Mouse (Mus musculus) embryonic facial prominence, embryonic 14.5 days (tissue): ENCODE measurements at regions not wholly inside any gene's neighbourhood (a gene's known extent, or its start where the extent isn't known, plus 50 kb on each side); places are given as distances from the start of the nearest gene placed in this dataset.

ENCODE experiments used
- ATAC-seq: fragments of 200-750 bp; cut with Nextera tagmentation; 2 replicates; pipeline ENCODE4 v1.8.0; 2017; ENCODE audit warnings: low read depth, moderate number of reproducible peaks, moderate TSS enrichment
- DNase-seq: peaks from one replicate; pipeline ENCODE4 v3.0.0-alpha.2; 2015; ENCODE audit warnings: low spot score
- H3K27ac ChIP-seq: fragments of 300-500 bp; sonication (generic); replicated peaks from 2 replicates; pipeline ENCODE4 v1.5.1; 2014; ENCODE audit warnings: low read depth, mild to moderate bottlenecking, low read length, moderate library complexity
- H3K27me3 ChIP-seq: fragments of 300-500 bp; sonication (generic); replicated peaks from 2 replicates; pipeline ENCODE4 v1.6.1; 2014; ENCODE audit warnings: low read length; ENCODE audit not compliant: control insufficient read depth, insufficient read depth
- H3K36me3 ChIP-seq: fragments of 300-500 bp; sonication (generic); 2 replicates; pipeline ENCODE4 v1.6.1; 2014; ENCODE audit warnings: low read length, mixed read lengths; ENCODE audit not compliant: control insufficient read depth, insufficient read depth
- H3K4me1 ChIP-seq: fragments of 300-500 bp; sonication (generic); 2 replicates; pipeline ENCODE4 v1.6.1; 2014; ENCODE audit warnings: antibody characterized with exemption, low read length; ENCODE audit not compliant: control insufficient read depth, insufficient read depth
- H3K4me2 ChIP-seq: fragments of 300-500 bp; sonication (generic); 2 replicates; pipeline ENCODE4 v1.6.1; 2014; ENCODE audit warnings: low read depth, mild to moderate bottlenecking, low read length, moderate library complexity, mixed read lengths
- H3K4me3 ChIP-seq: fragments of 300-500 bp; sonication (generic); 2 replicates; pipeline ENCODE4 v1.5.1; 2014; ENCODE audit warnings: low read depth, mild to moderate bottlenecking, low read length
- H3K9ac ChIP-seq: fragments of 300-500 bp; sonication (generic); 2 replicates; pipeline ENCODE4 v1.6.1; 2014; ENCODE audit warnings: low read depth, mild to moderate bottlenecking, low read length, moderate library complexity, mixed read lengths
- H3K9me3 ChIP-seq: fragments of 300-500 bp; sonication (generic); 2 replicates; pipeline ENCODE4 v1.6.1; 2016; ENCODE audit warnings: low read length; ENCODE audit not compliant: control insufficient read depth
- WGBS: fragments of 180-500 bp; shearing (Covaris S2); extraction: QIAGEN DNeasy Blood & Tissue Kit; methylation state at CpG from one replicate; pipeline ENCODE4 v1.1.7; 2014; 5-methylcytosine and 5-hydroxymethylcytosine counted together

DNA sequence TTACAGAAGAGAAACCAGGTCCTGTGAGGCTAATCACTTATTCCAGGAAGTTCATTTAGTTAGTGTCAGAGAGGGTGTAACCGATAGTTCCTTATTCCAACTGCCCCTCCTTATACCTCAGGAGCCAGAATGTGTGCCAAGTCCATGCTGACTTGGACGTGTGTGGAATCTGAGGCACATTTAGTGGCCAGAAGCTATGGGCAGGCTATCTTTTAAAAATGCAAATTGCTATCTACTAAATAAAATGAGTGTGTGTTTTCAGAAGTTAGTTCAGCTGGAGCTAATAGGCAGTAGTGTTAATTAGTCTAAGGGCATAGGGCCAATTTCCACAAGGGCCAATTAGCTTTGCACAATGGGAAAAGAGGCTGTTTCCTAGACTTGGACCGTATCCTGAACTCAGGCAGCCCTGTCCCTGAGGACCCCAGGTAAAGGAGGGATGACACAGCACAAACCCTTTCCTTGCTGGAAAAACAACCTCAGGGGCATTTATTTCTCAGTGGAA, 168.5 kb downstream of the Icos start:
- ATAC-seq, result peak; percentile 79; the same call in 1 of the 2 replicates
- peaks cover 25% of the 10 kb centered on the region for H3K4me1 ChIP-seq
- WGBS, result 33% methylated on average over 3 of the region's 3 CpGs

DNA sequence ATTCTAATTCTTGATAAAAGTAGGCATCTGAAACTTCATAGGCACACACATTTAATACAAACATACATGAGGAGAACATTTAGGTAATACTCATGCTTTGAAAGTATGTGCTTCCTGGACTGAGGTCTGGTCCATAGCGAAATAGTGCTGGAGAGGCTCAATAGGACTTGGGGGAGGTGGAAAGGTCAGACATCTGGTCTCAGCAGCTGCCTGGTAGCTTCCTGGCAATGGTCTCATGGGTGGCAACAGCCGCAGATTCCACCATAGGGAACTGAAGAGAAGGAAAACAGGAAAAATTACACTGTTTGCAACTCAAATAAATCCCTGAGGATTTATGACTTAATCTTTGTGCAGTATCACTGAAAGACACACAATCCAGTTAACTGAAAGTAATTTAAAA, 174.0 kb downstream of the Icos start:
- DNase-seq, result peak; percentile 52
- peak; percentile 33; the same call in 1 of the 2 replicates for ATAC-seq

More for the DNA sequence above, 168.5 kb downstream of the Icos start:
- H3K4me2 ChIP-seq, result no peak overlapping the region
- no peak overlapping the region for H3K9ac ChIP-seq
- H3K27me3 ChIP-seq, result no peaks in the 10 kb centered on the region; the same call in 1 of the 2 replicates
- H3K27ac ChIP-seq, result no peak overlapping the region
- DNase-seq, result peak; percentile 50
- no peak overlapping the region for H3K4me3 ChIP-seq
- H3K36me3 ChIP-seq, result no peaks in the 10 kb centered on the region
- H3K9me3 ChIP-seq, result no peaks in the 10 kb centered on the region

DNA sequence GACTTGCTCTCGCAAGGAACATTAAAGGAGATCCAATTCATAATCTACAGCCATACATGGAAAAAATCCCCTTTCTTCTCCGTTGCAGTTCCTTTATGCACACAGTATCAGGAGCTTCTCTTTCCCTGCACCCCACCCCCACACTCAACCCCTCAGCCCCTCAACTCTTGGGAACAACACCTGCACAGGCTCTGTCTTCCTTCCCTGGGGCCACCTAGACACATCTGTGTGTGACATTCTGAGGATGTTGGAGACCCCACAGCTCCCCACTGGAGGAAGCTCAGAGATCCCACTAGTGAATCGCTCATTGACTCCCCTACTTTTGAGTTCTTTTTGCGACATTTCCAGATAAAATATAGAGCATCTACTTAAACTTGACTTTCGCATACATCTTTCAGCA, 174.4 kb downstream of the Icos start:
- Histone ChIP-seq H3K9me3 (no peaks in the 10 kb centered on the region), H3K27me3 (no peaks in the 10 kb centered on the region), H3K36me3 (no peaks in the 10 kb centered on the region), H3K4me2 (no peak overlapping the region), H3K4me1 (no peaks in the 10 kb centered on the region; the same call in 1 of the 2 replicates), H3K27ac (no peak overlapping the region), H3K9ac (no peak overlapping the region), H3K4me3 (no peak overlapping the region)
- DNase-seq (no peak), ATAC-seq (peak; percentile 63; the same call in 1 of the 2 replicates)
- WGBS, result 70% methylated on average over 5 of the region's 5 CpGs

More for the DNA sequence above, 174.0 kb downstream of the Icos start:
- Histone ChIP-seq H3K4me3 (no peak overlapping the region), H3K9ac (no peak overlapping the region), H3K4me2 (no peak overlapping the region), H3K4me1 (no peaks in the 10 kb centered on the region; the same call in 1 of the 2 replicates), H3K27ac (no peak overlapping the region), H3K36me3 (no peaks in the 10 kb centered on the region), H3K9me3 (no peaks in the 10 kb centered on the region), H3K27me3 (no peaks in the 10 kb centered on the region)
- 26% methylated on average over 2 of the region's 2 CpGs for WGBS

DNA sequence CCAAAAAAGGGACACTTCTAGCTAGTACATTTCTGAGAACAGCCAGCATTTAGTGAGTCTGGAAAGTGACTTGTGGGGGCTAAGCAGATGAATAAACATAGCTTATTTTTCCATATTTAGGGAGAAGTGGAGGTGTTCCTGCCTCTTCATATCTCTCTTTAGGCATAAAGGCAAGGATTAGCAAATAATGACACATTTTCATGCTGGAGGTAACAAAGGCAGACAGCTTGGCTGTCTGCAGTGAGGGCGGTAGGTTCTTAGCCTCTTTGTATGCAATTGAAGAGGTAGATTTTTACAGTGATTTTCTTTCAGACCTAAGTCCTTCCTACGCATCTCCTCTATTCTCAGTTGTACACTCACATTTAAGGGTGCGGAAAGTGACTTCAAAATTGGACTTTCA, 176.5 kb downstream of the Icos start:
- Histone ChIP-seq H3K27ac (no peak overlapping the region), H3K36me3 (no peaks in the 10 kb centered on the region), H3K4me3 (no peak overlapping the region), H3K9ac (no peak overlapping the region), H3K9me3 (no peaks in the 10 kb centered on the region), H3K4me1 (no peaks in the 10 kb centered on the region; the same call in 1 of the 2 replicates), H3K27me3 (no peaks in the 10 kb centered on the region), H3K4me2 (no peak overlapping the region)
- WGBS, result 88% methylated on average over 3 of the region's 3 CpGs
- DNase-seq (no peak), ATAC-seq (no peak)

DNA sequence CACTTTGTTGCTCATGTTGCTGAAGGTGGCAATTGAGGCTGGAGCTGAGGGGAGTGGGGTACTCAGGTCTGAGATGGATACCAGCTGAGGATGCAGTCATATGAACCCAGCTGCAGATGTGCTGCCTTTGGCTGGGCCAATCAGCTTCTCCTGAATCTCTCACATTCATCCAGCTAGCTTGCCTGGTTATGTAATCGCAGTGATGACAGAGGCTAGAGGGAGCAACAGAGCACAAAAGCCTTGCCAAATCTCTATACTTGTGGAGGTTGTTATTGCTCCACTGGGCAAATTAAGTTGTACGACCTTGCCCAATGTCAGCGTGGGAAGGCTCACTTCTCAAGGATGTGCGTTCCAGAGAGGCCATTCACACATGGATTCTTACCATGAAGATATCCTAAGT, 179.5 kb downstream of the Icos start:
- no peak for ATAC-seq
- Histone ChIP-seq H3K27me3 (no peaks in the 10 kb centered on the region), H3K36me3 (no peaks in the 10 kb centered on the region), H3K4me2 (no peak overlapping the region), H3K4me1 (no peaks in the 10 kb centered on the region), H3K9ac (no peak overlapping the region), H3K4me3 (no peak overlapping the region), H3K27ac (no peak overlapping the region), H3K9me3 (no peaks in the 10 kb centered on the region)
- no peak for DNase-seq
- WGBS, result 77% methylated on average over 4 of the region's 4 CpGs

DNA sequence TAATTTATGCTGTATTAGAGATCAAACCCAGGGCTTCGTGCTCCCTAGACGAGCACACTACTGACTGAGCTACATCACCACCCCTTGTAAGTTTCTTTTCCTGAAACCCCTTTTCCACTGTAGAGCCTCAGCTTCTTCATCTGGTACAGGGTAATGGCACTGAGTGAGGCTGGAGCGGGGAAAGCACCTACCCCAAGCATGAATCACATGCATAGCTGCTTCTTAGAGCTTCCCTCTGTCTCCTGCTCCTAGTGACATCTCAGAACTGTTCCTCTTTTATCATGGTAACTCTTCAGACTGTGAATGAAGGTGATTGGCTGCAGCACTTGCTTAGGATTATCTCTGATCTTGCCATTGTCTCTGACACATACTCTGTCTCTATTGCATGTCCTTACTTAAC, 182.8 kb downstream of the Icos start:
- Histone ChIP-seq H3K9me3 (no peaks in the 10 kb centered on the region), H3K36me3 (no peaks in the 10 kb centered on the region), H3K9ac (no peak overlapping the region), H3K4me1 (no peaks in the 10 kb centered on the region), H3K27me3 (0 out of 2 replicates have a peak, but pooled peaks cover 2% of the 10 kb centered on the region), H3K4me2 (no peak overlapping the region), H3K4me3 (no peak overlapping the region), H3K27ac (no peak overlapping the region)
- no peak for ATAC-seq
- WGBS, result 63% methylated on average over 3 of the region's 3 CpGs
- DNase-seq, result no peak

DNA sequence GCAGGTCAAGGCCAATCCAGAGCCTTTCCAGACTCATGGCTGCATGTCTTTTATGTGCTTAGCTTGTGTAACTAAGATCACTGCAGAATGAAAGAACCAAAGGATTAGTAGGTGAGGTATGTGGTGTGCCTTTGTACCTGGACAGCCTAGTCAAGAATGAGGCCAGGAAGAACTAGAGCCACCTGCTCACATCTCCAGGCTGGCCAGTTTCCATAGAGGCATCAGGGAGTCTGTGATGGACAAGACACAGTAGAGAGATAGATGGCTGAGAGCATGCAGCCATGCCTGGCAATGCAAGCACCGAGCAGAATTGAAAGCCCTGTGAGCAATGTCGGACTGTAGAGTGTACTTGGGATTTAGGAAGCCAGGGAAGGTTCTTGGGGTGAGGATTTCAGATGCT, 186.5 kb downstream of the Icos start:
- ATAC-seq, result no peak
- Histone ChIP-seq H3K9me3 (no peaks in the 10 kb centered on the region), H3K4me2 (no peak overlapping the region), H3K36me3 (no peaks in the 10 kb centered on the region), H3K27ac (no peak overlapping the region), H3K4me1 (no peaks in the 10 kb centered on the region), H3K27me3 (0 out of 2 replicates have a peak, but pooled peaks cover 2% of the 10 kb centered on the region), H3K4me3 (no peak overlapping the region), H3K9ac (no peak overlapping the region)
- WGBS, result 92% methylated on average over 2 of the region's 2 CpGs
- DNase-seq, result no peak

DNA sequence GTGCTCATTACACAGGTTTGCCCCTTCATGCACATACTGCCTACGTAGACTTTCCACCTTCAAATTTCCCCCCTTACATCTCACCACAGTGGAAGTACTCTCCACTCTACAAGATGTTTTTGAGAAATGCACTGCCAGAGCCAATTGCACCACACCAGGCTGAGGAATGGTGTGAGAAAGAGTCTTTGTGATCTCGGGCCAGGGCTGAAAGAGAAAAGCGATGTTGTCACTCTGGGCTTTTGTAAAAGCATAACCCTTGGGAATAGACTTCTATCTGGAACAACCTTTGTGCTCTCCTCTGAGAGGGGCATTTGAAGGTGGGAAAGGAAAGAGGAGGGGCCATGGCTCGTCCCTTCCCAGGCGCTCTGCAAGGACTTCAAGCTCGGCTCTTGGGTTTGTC, 194.2 kb downstream of the Icos start:
- no peaks in the 10 kb centered on the region for H3K9me3 ChIP-seq
- 70% methylated on average over 6 of the region's 6 CpGs for WGBS
- H3K4me3 ChIP-seq, result no peak overlapping the region
- H3K27ac ChIP-seq, result no peak overlapping the region
- ATAC-seq (no peak), DNase-seq (no peak)
- no peaks in the 10 kb centered on the region for H3K4me1 ChIP-seq
- no peak overlapping the region for H3K9ac ChIP-seq
- H3K36me3 ChIP-seq, result no peaks in the 10 kb centered on the region
- H3K4me2 ChIP-seq, result no peak overlapping the region
- H3K27me3 ChIP-seq, result no peaks in the 10 kb centered on the region

DNA sequence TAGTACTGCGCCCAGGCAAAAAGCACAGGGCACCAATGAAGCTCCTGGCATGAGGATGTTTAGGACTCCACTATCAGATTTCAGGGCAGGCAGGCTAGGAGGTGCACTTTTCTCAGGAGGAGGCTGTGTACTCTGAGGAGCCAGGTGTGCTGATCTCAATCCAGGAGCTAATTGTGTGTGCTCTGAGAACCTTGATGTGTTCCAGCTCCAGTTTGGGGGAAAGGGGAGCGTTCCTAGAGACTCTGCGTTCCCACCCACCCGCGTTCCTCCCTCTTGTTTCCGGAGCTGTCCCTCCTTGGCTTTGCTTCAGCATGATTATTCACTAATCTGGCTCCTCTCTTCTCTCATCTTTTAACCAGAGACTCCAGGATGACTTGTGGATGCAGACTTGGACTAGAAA, 195.2 kb downstream of the Icos start:
- no peaks in the 10 kb centered on the region for H3K36me3 ChIP-seq
- H3K4me2 ChIP-seq, result no peak overlapping the region
- H3K9ac ChIP-seq, result no peak overlapping the region
- peak; percentile 68 for DNase-seq
- no peaks in the 10 kb centered on the region for H3K27me3 ChIP-seq
- no peak overlapping the region for H3K27ac ChIP-seq
- no peaks in the 10 kb centered on the region for H3K9me3 ChIP-seq
- WGBS, result 48% methylated on average over 6 of the region's 6 CpGs
- no peak overlapping the region for H3K4me3 ChIP-seq
- no peaks in the 10 kb centered on the region for H3K4me1 ChIP-seq
- peak; percentile 74 for ATAC-seq
